Mouse (Mus musculus): Measurements from ENCODE around the gene Calr3. TPM values are rescaled to one million over a fixed set of nuclear protein-coding genes. Genes with fewer than 3 reads are reported as not detected.

The Calr3 gene
- polyA plus RNA-seq, 1 experiment from 2014 or later, result 1.7 TPM

DNA sequence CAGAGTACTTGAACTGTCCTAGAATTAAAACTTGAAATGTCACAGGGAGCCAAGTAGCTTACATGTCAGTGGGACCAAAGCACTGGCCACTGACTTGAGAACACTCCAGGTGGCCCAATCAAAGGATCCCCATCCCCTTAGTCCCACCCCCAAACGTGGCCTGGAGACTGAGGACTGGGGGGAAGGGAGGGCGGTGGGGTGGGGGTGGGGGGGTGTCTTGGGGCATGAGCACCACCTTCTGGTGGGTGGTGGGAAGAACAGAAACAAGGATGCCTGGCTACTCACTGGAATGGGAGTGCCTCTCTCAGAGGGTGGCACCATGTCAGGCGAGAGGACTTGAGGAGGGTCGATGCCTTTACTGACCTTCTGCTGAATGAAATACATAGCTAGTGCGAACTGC is 61.3 kb downstream of the Calr3 start:
- no peak overlapping the region for H3K4me3 ChIP-seq
- no peaks in the 10 kb centered on the region for H3K9me3 ChIP-seq
- ATAC-seq (ENCODE audit: insufficient number of reproducible peaks, low FRiP score, low TSS enrichment, low read depth), result no peak
- H3K27ac ChIP-seq, result no peak overlapping the region
- 51% methylated on average over 5 of the region's 5 CpGs for WGBS
- H3K9ac ChIP-seq, result no peak overlapping the region
- no peaks in the 10 kb centered on the region for H3K4me1 ChIP-seq
- H3K36me3 ChIP-seq, result peaks cover 99% of the 10 kb centered on the region
- H3K27me3 ChIP-seq, result no peaks in the 10 kb centered on the region
- H3K4me2 ChIP-seq, result no peak overlapping the region

- Histone ChIP-seq H3K4me1 (no peaks in the 10 kb centered on the region), H3K9me3 (no peaks in the 10 kb centered on the region), H3K4me3 (no peak overlapping the region), H3K27me3 (no peaks in the 10 kb centered on the region), H3K9ac (no peak overlapping the region), H3K27ac (no peak overlapping the region), H3K4me2 (no peak overlapping the region), H3K36me3 (peaks cover 98% of the 10 kb centered on the region)
- ATAC-seq (ENCODE audit: insufficient number of reproducible peaks, low FRiP score, low TSS enrichment, low read depth), result no peak
- WGBS, result 88% methylated on average over 8 of the region's 8 CpGs
Observed at GRCm38 (mm10) chr8:72380656-72381055, 63.0 kb downstream of the Calr3 start.

DNA sequence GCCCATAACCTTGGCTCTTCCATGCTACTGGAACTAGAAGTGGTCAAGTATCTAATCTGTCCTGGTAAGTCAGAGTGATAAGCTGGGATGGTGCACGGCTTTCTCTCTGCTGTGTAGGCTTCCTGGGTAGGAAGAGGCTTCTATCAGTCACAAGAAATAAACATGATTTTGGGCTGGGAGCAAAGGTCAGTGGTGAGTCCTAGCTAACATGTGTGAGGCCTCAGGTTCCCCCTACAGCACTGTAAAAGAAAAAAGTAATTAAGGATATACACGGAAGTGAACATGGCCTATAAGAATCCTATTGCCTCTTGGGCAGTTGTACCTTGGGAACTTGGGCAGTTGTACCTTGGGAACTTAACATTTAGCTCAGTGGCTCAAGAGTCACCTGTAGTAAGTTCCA is 66.8 kb downstream of the Calr3 start:
- no peak for ATAC-seq (ENCODE audit: insufficient number of reproducible peaks, low FRiP score, low TSS enrichment, low read depth)
- Histone ChIP-seq H3K4me2 (no peak overlapping the region), H3K9me3 (no peaks in the 10 kb centered on the region), H3K4me3 (no peak overlapping the region), H3K27me3 (no peaks in the 10 kb centered on the region), H3K4me1 (no peaks in the 10 kb centered on the region), H3K27ac (no peak overlapping the region), H3K9ac (no peak overlapping the region), H3K36me3 (peaks cover 95% of the 10 kb centered on the region)
- 86% methylated on average over 2 of the region's 2 CpGs for WGBS

DNA sequence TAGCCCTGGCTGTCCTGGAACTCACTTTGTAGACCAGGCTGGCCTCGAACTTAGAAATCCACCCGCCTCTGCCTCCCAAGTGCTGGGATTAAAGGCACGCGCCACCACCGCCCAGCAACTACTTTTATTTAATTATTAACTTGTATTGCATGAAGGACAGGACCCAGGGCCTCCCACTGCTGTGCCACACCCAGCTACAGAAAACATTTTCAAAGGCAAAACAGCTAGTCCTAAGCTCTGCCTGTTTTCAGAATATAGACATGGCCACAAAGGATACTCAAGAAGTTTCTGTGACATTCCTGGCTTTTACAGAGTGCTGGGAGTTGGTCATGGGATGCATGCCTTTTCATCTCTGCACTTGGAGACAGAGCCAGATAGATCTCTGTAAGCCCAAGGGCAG is 67.4 kb downstream of the Calr3 start:
- Histone ChIP-seq H3K27me3 (no peaks in the 10 kb centered on the region), H3K36me3 (peaks cover 95% of the 10 kb centered on the region), H3K4me2 (no peak overlapping the region), H3K27ac (no peak overlapping the region), H3K4me1 (no peaks in the 10 kb centered on the region), H3K9me3 (no peaks in the 10 kb centered on the region), H3K9ac (no peak overlapping the region), H3K4me3 (no peak overlapping the region)
- ATAC-seq (ENCODE audit: insufficient number of reproducible peaks, low FRiP score, low TSS enrichment, low read depth), result no peak
- 87% methylated on average over 5 of the region's 5 CpGs for WGBS

- no peak for ATAC-seq (ENCODE audit: insufficient number of reproducible peaks, low FRiP score, low TSS enrichment, low read depth)
- WGBS, result 94% methylated on average over 5 of the region's 5 CpGs
Observed at GRCm38 (mm10) chr8:72375161-72375560, 68.5 kb downstream of the Calr3 start.

More at GRCm38 (mm10) chr8:72375161-72375560, 68.5 kb downstream of the Calr3 start:
- Histone ChIP-seq H3K4me1 (no peaks in the 10 kb centered on the region), H3K4me2 (no peak overlapping the region), H3K27ac (no peak overlapping the region), H3K27me3 (no peaks in the 10 kb centered on the region), H3K36me3 (peaks cover 96% of the 10 kb centered on the region), H3K9ac (no peak overlapping the region), H3K4me3 (no peak overlapping the region), H3K9me3 (no peaks in the 10 kb centered on the region)

Small RNA genes within 50 kb of the gene (microRNA-seq; reads per million reads assigned to microRNA genes)
- not detected for gene Mir7068

Other genes starting within 250 kb of the Calr3 start
- gene Cib3, start 231.0 kb downstream of the Calr3 start, polyA plus RNA-seq (2015; fragmentation: Nextera tagmentation; extraction: Ambion mirVana), result not detected in 2 replicates
- not detected in 2 replicates for gene Gm11034, start 230.2 kb downstream of the Calr3 start, polyA plus RNA-seq (2015; fragmentation: Nextera tagmentation; extraction: Ambion mirVana)
- gene Fam32a, start 224.1 kb downstream of the Calr3 start, polyA plus RNA-seq (2015; fragmentation: Nextera tagmentation; extraction: Ambion mirVana), result 65.9 and 66.2 TPM in 2 replicates
- gene Ap1m1, start 203.9 kb downstream of the Calr3 start, polyA plus RNA-seq (2015; fragmentation: Nextera tagmentation; extraction: Ambion mirVana), result 99.5 and 106 TPM in 2 replicates
- 19.9 and 20.1 TPM in 2 replicates for gene Gm10282, start 138.6 kb downstream of the Calr3 start, polyA plus RNA-seq (2015; fragmentation: Nextera tagmentation; extraction: Ambion mirVana)
- gene Klf2, start 124.8 kb downstream of the Calr3 start, polyA plus RNA-seq (2015; fragmentation: Nextera tagmentation; extraction: Ambion mirVana), result 14.8 and 16.3 TPM in 2 replicates
- gene Eps15l1, start 22.4 kb downstream of the Calr3 start, polyA plus RNA-seq (2015; fragmentation: Nextera tagmentation; extraction: Ambion mirVana), result 50.4 and 54.8 TPM in 2 replicates
- gene 1700030K09Rik, start within 50 bp of the Calr3 start, polyA plus RNA-seq (2015; fragmentation: Nextera tagmentation; extraction: Ambion mirVana), result 14.2 and 14.7 TPM in 2 replicates
- gene Cherp, start 31.4 kb upstream of the Calr3 start, polyA plus RNA-seq (2015; fragmentation: Nextera tagmentation; extraction: Ambion mirVana), result 53.4 and 58.2 TPM in 2 replicates
- 17.6 and 20.0 TPM in 2 replicates for gene Slc35e1, start 48.7 kb upstream of the Calr3 start, polyA plus RNA-seq (2015; fragmentation: Nextera tagmentation; extraction: Ambion mirVana)
- gene Med26, start 104.4 kb upstream of the Calr3 start, polyA plus RNA-seq (2015; fragmentation: Nextera tagmentation; extraction: Ambion mirVana), result 18.8 and 19.5 TPM in 2 replicates
- gene Smim7, start 127.2 kb upstream of the Calr3 start, polyA plus RNA-seq (2015; fragmentation: Nextera tagmentation; extraction: Ambion mirVana), result 113 and 118 TPM in 2 replicates
- 31.8 and 66.6 TPM in 2 replicates for gene Tmem38a, start 128.2 kb upstream of the Calr3 start, polyA plus RNA-seq (2015; fragmentation: Nextera tagmentation; extraction: Ambion mirVana)
- gene Nwd1, start 202.8 kb upstream of the Calr3 start, polyA plus RNA-seq (2015; fragmentation: Nextera tagmentation; extraction: Ambion mirVana), result 0.10 and 0.15 TPM in 2 replicates